Mouse (Mus musculus) midbrain, embryonic 15.5 days (tissue): ENCODE results near the gene Gtf2h4. TPM values are rescaled to one million over a fixed set of nuclear protein-coding genes. Genes with fewer than 3 reads are reported as not detected.
A peak's percentile ranks its signal among the peaks of the same experiment; 100 is the strongest.

Source experiments
- ATAC-seq: fragments of 200-750 bp; cut with Nextera tagmentation; replicated peaks from 2 replicates; pipeline ENCODE4 v1.8.0; 2017; ENCODE audit warnings: moderate TSS enrichment
- H3K27ac ChIP-seq: fragments of 300-500 bp; sonication (generic); 2 replicates; pipeline ENCODE4 v1.5.1; 2015; ENCODE audit warnings: mild to moderate bottlenecking, inconsistent platforms
- H3K27me3 ChIP-seq: fragments of 300-500 bp; sonication (generic); replicated peaks from 2 replicates; pipeline ENCODE4 v1.6.1; 2015; ENCODE audit warnings: inconsistent platforms
- H3K36me3 ChIP-seq: fragments of 300-500 bp; sonication (generic); replicated peaks from 2 replicates; pipeline ENCODE4 v1.6.1; 2015; ENCODE audit warnings: inconsistent platforms
- H3K4me1 ChIP-seq: fragments of 300-500 bp; sonication (generic); 2 replicates; pipeline ENCODE4 v1.6.1; 2015; ENCODE audit warnings: inconsistent platforms
- H3K4me2 ChIP-seq: fragments of 300-500 bp; sonication (generic); 2 replicates; pipeline ENCODE4 v1.6.1; 2015; ENCODE audit warnings: inconsistent platforms, mild to moderate bottlenecking, moderate library complexity
- H3K4me3 ChIP-seq: fragments of 300-500 bp; sonication (generic); 2 replicates; pipeline ENCODE4 v1.5.1; 2015; ENCODE audit warnings: mild to moderate bottlenecking, inconsistent platforms
- H3K9ac ChIP-seq: fragments of 300-500 bp; sonication (generic); 2 replicates; pipeline ENCODE4 v1.6.1; 2015; ENCODE audit warnings: mild to moderate bottlenecking, inconsistent platforms
- H3K9me3 ChIP-seq: fragments of 300-500 bp; sonication (generic); 2 replicates; pipeline ENCODE4 v1.6.1; 2016; ENCODE audit warnings: inconsistent platforms
- WGBS: fragments of 180-500 bp; shearing (Covaris S2); methylation state at CpG from one replicate; pipeline ENCODE4 v1.1.7; 2015; ENCODE audit warnings: mixed read lengths; 5-methylcytosine and 5-hydroxymethylcytosine counted together
- polyA plus RNA-seq: library from polyadenylated mRNA; unstranded; fragments of >200 nt; fragmentation: Nextera tagmentation; extraction: Ambion mirVana; gene quantifications from 2 replicates; pipeline ENCODE4 v1.2.1, GENCODE M21; 2015

Gtf2h4 gene
- polyA plus RNA-seq, 1 experiment from 2014 or later, result 29.5 TPM

DNA sequence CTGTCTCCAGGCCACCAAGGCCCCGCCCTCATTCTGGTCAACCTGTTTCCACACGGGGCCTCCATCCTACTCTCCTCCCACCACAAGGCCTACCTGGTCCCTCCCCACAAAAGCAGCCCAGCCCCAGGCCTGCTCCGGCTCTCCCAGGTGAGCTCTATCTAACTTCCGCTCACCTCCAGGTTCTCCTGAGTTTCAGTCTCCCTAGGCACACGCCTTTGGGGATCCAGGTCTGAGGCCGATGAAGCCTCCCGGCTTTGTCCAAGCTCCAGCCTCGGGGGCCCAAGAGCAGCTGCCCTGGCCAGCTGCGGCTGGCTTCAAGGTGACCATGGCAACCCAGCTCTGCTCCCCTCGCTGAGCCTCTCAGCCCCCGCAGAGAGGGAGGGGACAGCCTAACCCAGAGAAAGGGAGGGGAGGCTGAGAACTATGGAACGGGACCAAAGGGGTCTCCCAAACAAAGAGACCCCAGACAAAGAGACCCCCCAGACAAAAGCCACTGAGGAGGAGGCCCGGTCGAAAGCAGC is 30.3 kb upstream of the Gtf2h4 start:
- Histone ChIP-seq H3K9me3 (no peaks in the 10 kb centered on the region), H3K4me3 (peak overlapping the region; percentile 40), H3K27me3 (no peaks in the 10 kb centered on the region), H3K27ac (peak overlapping the region; percentile 90), H3K9ac (peak overlapping the region; percentile 47), H3K36me3 (no peaks in the 10 kb centered on the region), H3K4me1 (peaks cover 45% of the 10 kb centered on the region), H3K4me2 (peak overlapping the region; percentile 52)
- peak; percentile 61 for ATAC-seq
- WGBS, result under 1% methylated on average over 14 of the region's 14 CpGs

DNA sequence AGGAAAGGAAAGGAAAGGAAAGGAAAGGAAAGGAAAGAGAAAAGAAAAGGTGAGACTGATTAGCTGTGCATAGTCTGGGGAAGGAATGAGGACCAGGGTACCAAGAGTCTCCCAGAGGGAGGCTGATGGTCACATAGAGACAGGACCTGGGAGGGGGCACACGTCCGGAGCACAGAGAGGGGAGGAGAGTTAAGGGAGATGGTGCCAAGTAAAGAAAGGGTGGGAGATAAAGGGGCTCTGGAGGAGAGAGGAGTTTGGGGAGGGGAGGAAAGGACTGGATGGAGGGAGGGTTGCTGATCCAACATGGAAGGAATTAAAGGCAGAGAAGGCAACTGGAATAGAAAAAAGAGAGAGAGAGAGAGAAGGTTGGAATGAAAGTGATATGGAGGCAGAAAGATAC is 29.5 kb upstream of the Gtf2h4 start:
- peak overlapping the region; percentile 86 for H3K9ac ChIP-seq
- no peaks in the 10 kb centered on the region for H3K36me3 ChIP-seq
- H3K4me3 ChIP-seq, result peak overlapping the region; percentile 83
- peak overlapping the region; percentile 99 for H3K27ac ChIP-seq
- H3K4me1 ChIP-seq, result peaks cover 52% of the 10 kb centered on the region
- no peak for ATAC-seq
- WGBS, result 3% methylated on average over 2 of the region's 2 CpGs
- peak overlapping the region; percentile 86 for H3K4me2 ChIP-seq
- no peaks in the 10 kb centered on the region for H3K27me3 ChIP-seq
- H3K9me3 ChIP-seq, result no peaks in the 10 kb centered on the region

DNA sequence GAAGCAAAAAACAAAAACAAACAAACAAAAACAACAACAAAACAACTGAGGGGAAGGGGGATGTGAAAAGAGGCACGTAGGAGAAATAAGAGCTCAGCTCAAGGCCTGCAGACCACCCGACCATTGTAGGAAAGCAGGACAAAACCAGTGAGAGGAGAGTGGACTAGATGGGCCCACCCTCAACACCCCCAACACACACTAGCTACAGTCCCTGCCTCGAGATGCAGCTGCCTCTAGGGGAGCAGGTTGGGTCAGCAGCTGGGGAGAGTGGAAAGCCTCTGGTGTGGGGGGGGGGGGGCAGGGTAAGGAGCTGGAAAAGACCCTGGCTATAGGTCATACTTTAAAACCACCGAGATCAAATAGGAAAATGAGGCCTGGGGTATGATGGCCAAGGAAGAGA is 29.1 kb upstream of the Gtf2h4 start:
- Histone ChIP-seq H3K4me3 (peak overlapping the region; percentile 83), H3K4me2 (peak overlapping the region; percentile 86), H3K9ac (peak overlapping the region; percentile 86), H3K36me3 (no peaks in the 10 kb centered on the region), H3K27me3 (no peaks in the 10 kb centered on the region), H3K27ac (peak overlapping the region; percentile 99), H3K4me1 (peaks cover 55% of the 10 kb centered on the region), H3K9me3 (no peaks in the 10 kb centered on the region)
- no peak for ATAC-seq
- 1% methylated on average over 4 of the region's 4 CpGs for WGBS

DNA sequence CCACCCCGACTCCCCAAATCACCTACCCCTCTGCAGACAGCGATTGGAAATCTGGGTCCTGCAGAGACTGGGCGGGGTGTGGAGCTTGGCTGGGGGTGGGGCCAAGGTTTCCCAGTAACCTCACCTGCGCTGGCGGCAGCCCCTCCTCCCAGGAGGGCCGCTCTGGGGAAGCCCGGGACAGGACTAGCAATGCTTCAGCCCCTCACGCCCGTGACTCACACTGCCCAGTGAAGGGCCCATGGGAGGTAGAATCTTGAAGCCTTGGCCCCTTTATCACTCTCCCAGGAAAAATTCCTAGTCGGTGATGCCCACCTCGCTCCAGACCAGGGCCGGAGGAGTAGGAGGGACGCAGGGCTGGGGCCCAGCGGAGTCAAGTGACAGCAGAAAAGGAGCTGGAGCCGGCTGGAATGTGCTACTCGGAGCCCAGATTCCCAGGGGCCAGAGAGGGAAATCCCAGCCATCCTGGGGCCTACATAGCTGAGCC is 28.5 kb upstream of the Gtf2h4 start:
- peak overlapping the region; percentile 99 for H3K27ac ChIP-seq
- H3K27me3 ChIP-seq, result no peaks in the 10 kb centered on the region
- H3K9ac ChIP-seq, result peak overlapping the region; percentile 86
- peak overlapping the region; percentile 86 for H3K4me2 ChIP-seq
- H3K4me1 ChIP-seq, result peaks cover 61% of the 10 kb centered on the region
- H3K36me3 ChIP-seq, result no peaks in the 10 kb centered on the region
- peak overlapping the region; percentile 83 for H3K4me3 ChIP-seq
- ATAC-seq, result no peak
- 2% methylated on average over 16 of the region's 16 CpGs for WGBS
- H3K9me3 ChIP-seq, result no peaks in the 10 kb centered on the region

DNA sequence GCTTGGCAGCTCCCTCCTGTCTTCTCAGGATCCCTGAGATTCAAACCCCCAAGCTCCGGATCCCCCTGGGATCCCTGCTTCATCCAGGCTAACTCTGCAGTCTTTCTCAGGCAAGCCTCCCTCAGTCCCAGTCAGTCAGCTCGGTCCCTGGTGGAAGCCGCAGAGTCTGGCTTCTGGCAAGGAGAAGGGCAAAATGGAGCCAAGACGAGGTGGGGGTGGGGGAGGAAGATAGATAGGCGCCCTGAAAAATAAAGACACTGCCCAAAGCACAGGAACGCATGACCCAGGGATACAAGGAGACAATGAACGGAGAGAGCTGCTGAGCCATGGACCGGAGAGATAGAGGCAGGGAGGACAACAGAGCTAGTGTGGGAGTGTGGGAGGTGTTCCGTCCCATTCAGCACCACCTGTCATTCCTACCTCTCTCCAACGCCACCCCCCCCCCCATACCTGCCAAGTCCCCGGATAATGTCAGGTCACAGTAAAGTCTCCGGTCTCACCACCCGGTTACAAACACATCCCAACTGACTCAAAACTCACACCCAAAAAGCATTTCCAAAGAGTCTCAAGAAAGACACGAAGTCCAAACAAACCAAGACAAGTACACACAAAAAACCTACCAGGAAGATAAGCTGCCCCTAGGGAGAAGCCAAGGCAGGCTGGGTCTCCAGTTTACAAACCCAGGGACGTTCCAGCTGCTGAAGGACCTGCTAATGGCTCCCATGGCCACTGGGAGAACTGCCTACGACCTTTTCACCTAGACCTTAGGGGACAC is 27.9 kb upstream of the Gtf2h4 start:
- Histone ChIP-seq H3K27ac (peak overlapping the region; percentile 99), H3K27me3 (no peaks in the 10 kb centered on the region), H3K9me3 (no peaks in the 10 kb centered on the region), H3K4me3 (peak overlapping the region; percentile 83), H3K9ac (peak overlapping the region; percentile 86), H3K4me1 (peaks cover 65% of the 10 kb centered on the region), H3K4me2 (peak overlapping the region; percentile 86), H3K36me3 (no peaks in the 10 kb centered on the region)
- no peak for ATAC-seq
- WGBS, result under 1% methylated on average over 16 of the region's 16 CpGs

DNA sequence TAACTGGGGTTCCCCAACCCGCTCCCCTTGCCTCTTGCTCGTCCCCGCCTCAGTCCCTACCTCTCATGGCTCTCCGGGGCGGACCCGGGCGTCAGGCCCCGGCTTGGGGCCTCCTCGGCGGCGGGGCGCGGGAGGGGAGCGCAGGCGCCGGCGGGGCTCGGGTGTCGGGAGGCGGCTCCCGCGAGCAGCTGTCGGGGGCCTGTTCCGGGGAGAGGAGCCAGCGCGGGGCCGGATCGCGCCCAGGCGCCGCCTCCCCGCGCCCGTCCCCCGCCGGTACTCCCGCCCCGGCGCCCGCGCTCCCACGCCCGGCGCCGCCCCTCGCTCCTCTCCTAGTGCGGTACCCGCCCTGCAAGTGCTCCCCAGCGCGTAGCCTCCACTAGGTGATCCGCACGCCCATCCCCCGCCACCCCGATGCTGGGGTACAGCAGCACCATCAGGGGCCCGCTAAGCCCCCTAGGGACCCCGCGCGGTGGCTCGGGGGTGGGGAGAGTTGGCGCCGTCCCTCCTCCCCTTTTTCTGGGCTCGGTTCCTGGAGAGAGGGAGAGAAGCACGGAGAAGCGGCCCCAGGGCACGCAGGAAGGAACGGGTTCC is 26.9 kb upstream of the Gtf2h4 start:
- WGBS, result 2% methylated on average over 57 of the region's 66 CpGs
- Histone ChIP-seq H3K9me3 (no peaks in the 10 kb centered on the region), H3K4me3 (peak overlapping the region; percentile 83), H3K4me1 (peaks cover 62% of the 10 kb centered on the region), H3K4me2 (peak overlapping the region; percentile 86), H3K27ac (peak overlapping the region; percentile 99), H3K36me3 (no peaks in the 10 kb centered on the region), H3K27me3 (no peaks in the 10 kb centered on the region), H3K9ac (peak overlapping the region; percentile 86)
- ATAC-seq, result peak; percentile 41

DNA sequence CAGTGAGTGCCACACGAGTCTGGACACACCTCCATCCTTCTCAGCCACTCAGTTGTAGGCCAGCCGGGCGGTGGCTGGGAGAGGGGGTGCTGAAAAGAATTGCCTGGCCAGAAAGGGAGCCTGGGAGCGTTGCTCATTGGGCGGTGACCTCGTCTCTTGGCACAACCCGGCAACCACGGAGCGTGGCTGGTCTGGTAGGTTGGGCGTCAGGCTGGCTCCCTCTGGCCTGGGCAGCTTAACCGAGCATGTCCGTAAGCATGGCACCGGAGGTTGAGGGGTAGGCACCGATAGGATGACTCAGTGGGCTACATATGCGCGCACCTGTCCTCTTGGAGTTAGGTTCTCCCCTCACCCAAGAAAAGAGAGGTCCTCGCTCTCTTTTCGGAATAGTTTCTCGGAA is 26.4 kb upstream of the Gtf2h4 start:
- 2% methylated on average over 19 of the region's 19 CpGs for WGBS
- H3K9ac ChIP-seq, result peak overlapping the region; percentile 86
- H3K27me3 ChIP-seq, result no peaks in the 10 kb centered on the region
- H3K4me2 ChIP-seq, result peak overlapping the region; percentile 86
- no peaks in the 10 kb centered on the region for H3K36me3 ChIP-seq
- peak overlapping the region; percentile 99 for H3K27ac ChIP-seq
- H3K4me3 ChIP-seq, result peak overlapping the region; percentile 83
- ATAC-seq, result 0 out of 2 replicates have a peak, but pooled peaks have one; percentile 11
- H3K4me1 ChIP-seq, result peaks cover 56% of the 10 kb centered on the region
- H3K9me3 ChIP-seq, result no peaks in the 10 kb centered on the region

DNA sequence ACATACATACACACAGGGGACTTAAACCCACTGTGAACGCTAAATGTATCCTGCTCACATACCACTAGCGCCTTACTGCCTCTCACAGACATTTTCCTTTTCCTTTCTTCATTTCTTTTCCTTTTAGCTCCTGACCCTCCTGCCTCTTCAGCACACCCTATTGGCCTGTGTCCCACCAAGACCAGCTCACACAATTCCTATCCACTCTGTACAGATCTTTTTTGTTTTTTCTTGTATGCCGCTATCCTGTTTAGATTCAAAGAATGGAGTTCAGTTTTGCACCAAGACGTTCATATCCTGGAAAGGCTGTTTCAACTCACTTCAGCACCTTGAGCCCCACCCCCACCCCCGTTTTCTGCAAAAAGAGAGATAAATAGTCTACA is 25.0 kb upstream of the Gtf2h4 start:
- Histone ChIP-seq H3K9me3 (no peaks in the 10 kb centered on the region), H3K36me3 (peaks cover 4% of the 10 kb centered on the region), H3K4me2 (peak overlapping the region; percentile 86), H3K27me3 (no peaks in the 10 kb centered on the region), H3K4me1 (peaks cover 43% of the 10 kb centered on the region), H3K9ac (peak overlapping the region; percentile 33), H3K27ac (peak overlapping the region; percentile 99), H3K4me3 (peak overlapping the region; percentile 33)
- WGBS, result 17% methylated on average over 5 of the region's 5 CpGs
- no peak for ATAC-seq

DNA sequence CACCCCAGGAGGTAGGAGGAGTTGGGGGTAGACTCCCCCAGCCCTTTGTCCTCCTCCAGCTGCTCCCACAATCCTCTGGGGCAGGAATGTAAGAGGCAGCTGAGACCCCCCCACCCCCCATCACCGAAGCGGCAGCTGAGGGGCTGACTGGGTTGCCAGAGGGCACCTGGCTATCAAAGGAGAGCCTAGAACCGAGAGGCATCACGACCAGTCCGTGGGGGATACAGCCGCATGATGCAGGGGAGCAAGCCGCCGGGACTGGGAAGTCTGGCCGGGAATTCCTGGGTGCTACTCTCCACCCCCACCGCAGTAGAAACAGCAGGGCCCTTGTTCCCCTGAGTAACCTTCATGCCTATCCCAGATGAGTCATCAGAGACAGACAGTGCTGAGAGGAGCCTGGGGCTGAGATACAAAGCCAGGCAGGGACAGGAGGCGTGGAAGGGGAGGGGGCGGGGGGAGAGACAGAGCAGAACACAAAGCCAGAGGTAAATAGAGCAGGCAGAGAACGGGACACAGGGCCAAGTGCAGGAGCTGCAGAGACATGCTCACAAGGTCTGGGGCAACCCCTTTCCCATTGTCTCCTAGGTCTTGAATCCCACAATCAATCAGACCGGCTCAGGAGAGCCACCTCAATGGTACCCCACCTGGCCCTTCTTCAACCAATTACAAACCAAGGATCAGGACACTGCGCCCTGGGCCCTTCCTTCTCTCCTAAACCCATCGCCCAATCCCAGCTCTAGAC is 24.4 kb upstream of the Gtf2h4 start:
- H3K9ac ChIP-seq, result peak overlapping the region; percentile 33
- under 1% methylated on average over 16 of the region's 16 CpGs for WGBS
- H3K36me3 ChIP-seq, result peaks cover 9% of the 10 kb centered on the region
- H3K4me1 ChIP-seq, result peaks cover 43% of the 10 kb centered on the region
- peak; percentile 62 for ATAC-seq
- peak overlapping the region; percentile 99 for H3K27ac ChIP-seq
- no peaks in the 10 kb centered on the region for H3K9me3 ChIP-seq
- peak overlapping the region; percentile 33 for H3K4me3 ChIP-seq
- H3K4me2 ChIP-seq, result peak overlapping the region; percentile 86
- H3K27me3 ChIP-seq, result no peaks in the 10 kb centered on the region

DNA sequence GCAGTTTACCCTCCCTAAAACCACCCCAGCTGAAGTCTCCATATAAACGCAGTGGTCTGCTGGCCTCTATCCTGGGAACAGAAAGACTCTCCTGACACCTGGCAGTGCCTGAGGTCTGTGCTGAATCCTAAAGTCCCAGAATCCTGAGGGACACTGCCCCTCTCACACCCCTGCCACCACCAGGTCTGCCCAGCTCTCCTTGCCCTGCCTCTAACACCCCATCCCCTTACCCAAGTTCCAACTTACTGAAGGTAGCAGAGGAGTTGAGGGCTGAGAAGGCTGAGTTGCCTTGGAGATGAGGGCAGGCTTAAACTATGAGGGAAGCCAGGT is 23.9 kb upstream of the Gtf2h4 start:
- H3K9me3 ChIP-seq, result no peaks in the 10 kb centered on the region
- peak overlapping the region; percentile 33 for H3K4me3 ChIP-seq
- peak overlapping the region; percentile 33 for H3K9ac ChIP-seq
- peak; percentile 27; the same call in 1 of the 2 replicates for ATAC-seq
- H3K4me1 ChIP-seq, result peaks cover 39% of the 10 kb centered on the region
- H3K4me2 ChIP-seq, result peak overlapping the region; percentile 86
- no peaks in the 10 kb centered on the region for H3K27me3 ChIP-seq
- 0% methylated on average over 1 of the region's 1 CpGs for WGBS
- H3K36me3 ChIP-seq, result peaks cover 15% of the 10 kb centered on the region
- peak overlapping the region; percentile 99 for H3K27ac ChIP-seq

DNA sequence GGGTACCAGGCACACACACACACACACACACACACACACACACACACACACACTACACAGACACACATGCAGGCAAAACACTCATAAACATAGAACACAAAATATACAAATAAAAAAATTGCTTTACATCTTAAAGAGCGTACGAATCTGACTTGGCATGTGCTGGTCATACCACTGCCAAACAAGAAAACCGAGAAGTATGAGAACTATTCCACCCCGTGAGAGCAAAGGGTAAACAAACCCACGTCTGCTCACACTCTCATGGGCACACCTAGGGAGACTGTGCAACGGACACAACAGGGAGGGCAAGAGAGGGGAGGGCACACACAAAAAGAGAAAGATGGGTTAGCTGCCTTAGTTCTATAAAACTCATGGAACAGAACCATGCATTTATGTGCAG is 23.2 kb upstream of the Gtf2h4 start:
- peak overlapping the region; percentile 99 for H3K27ac ChIP-seq
- no peak for ATAC-seq
- peak overlapping the region; percentile 86 for H3K4me2 ChIP-seq
- no peaks in the 10 kb centered on the region for H3K9me3 ChIP-seq
- peaks cover 21% of the 10 kb centered on the region for H3K36me3 ChIP-seq
- peaks cover 32% of the 10 kb centered on the region for H3K4me1 ChIP-seq
- no peaks in the 10 kb centered on the region for H3K27me3 ChIP-seq
- WGBS, result 65% methylated on average over 6 of the region's 6 CpGs
- no peak overlapping the region for H3K9ac ChIP-seq
- H3K4me3 ChIP-seq, result peak overlapping the region; percentile 33; the same call in 1 of the 2 replicates

DNA sequence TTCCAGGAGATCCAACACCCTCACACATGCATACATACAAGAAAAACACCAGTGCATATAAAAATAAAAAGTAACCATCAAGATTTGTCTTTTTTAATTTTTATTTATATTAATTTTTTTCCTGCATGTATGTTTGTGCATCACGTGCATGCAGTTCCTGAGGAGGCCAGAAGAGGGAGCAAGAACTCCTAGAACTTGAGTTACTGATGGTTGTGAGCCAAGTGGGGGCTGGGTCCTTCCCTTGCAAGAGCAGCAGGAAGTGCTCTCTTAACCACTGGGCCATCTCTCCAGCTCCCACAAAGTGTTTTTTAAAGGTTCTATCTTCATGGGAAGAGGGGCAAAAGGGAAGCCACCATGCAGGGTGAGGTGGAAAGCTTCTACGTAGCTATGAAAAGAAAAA is 21.8 kb upstream of the Gtf2h4 start:
- Histone ChIP-seq H3K9ac (no peak overlapping the region), H3K4me3 (no peak overlapping the region), H3K9me3 (no peaks in the 10 kb centered on the region), H3K36me3 (peaks cover 35% of the 10 kb centered on the region), H3K4me1 (peaks cover 31% of the 10 kb centered on the region), H3K4me2 (no peak overlapping the region), H3K27me3 (no peaks in the 10 kb centered on the region), H3K27ac (no peak overlapping the region)
- WGBS, result 94% methylated on average over 2 of the region's 2 CpGs
- ATAC-seq, result no peak
